Mouse (Mus musculus): ENCODE data around the gene Ivns1abp. TPM values are rescaled to one million over a fixed set of nuclear protein-coding genes. Genes with fewer than 3 reads are reported as not detected.
A peak's percentile ranks its signal among the peaks of the same experiment; 100 is the strongest.
"Not testable (repeated sequence)": the region's sequence is repeated elsewhere in the genome, so short reads cannot be mapped to it uniquely, and the experiment has no call there.

Ivns1abp gene
- total RNA-seq, 2 experiments from 2014 or later, result 97.7 to 99.2 TPM

DNA sequence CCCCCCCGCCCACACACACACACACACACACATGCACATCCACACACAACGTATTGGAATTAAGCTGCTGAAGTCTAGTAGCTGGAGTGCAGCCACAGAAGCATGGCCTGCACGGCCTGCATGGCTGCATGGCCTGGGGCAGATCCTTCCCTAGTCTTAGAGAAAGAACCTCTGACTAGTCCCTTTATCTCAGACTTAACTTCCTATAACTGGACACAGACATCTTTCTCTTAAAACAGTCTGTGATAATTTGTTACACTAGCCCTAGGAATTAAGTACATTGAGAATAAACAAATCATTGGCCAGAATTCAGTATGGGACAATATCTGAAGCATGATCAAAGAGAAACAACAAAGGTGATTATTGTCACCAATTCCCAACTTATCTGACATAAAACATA lies 2.0 kb upstream of the Ivns1abp start:
- no peak for DNase-seq

DNA sequence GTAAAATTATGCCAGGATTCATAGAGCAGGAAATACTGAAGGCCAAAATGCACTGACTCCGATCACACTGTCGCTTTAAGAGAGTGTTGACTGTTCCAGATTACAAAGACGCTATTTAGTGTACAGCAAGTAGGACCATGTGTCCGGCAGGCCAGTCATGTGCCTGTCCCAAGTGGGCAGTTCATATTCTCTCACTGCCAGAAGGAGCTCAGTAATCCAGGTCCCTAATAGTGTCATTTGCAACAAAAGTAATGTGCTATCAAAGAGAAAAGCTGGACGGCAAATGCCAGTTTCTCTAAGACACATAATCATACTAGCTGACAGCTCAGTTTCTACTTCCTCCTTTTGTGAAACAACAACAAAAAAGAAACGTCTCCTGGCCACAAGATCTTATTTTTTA lies 1.3 kb upstream of the Ivns1abp start:
- no peak for DNase-seq

DNA sequence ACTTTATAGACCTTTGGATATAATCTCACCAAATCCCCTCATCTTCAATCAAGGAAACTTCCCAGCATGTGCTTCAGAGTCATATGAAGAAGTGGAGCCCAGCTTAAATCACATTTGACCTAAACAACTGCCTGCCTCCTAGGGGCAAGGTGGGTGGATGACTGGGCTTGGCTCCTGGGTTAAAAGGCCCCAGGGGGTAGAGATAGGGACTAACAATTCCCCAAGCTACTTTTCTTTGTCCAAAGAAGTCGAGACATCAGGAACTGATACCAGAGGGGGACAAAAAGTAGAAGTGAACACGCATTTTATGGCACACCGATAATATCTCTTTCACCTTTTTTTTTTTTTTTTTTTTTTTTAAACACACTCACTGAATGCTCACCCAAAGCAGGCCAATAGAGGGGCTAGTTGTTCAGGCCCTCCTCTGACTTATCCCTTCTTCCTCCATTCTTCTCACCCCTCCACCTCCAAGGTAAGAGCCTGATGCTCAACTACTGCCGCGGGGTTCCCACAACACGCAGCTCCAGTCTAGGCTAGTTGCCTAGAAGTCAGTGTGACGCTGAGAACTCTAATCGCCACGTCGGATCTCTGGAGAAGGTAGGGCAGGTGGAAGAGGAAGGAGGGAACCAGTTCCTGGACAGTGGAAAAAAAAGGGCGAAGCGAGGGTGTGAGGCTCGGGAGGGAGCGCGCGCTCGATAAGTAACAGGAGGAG lies 550 bp upstream of the Ivns1abp start:
- no peak for DNase-seq

DNA sequence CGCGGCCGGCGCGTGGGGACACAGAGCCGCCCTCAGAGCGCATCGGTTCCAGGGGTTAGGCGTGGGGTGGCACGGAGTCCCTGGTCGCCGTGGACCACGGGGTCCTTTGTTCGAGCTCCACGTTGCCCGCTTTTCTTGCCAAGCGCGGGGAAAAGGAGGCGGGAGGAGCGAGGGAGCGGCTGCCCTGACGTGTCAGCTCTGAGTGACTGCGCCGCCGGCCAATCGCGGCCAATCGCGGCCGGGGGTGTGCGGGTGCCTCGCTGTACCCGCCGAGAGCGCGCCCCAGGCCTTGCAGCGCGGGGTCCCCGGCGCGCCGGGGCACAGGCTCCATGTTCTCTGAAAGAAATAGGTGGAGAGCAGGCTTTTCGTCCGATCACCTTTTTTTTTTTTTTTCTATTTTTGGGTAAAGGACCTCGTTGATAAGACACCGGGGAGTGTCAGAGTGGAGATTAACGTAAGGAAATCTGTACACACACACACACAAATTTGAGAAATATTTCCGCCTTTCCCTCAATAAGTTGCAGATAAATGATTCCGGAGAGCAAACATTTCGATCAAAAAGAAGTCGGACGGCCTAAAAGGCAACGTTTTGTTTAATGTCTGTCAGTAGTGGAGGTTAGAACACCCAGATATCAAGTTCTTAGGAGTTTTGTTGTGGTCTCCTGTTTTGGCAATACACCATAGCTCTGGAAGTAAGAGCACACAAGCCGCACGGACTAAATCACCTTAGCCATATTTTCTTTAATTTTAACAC lies 1.0 kb downstream of the Ivns1abp start:
- DNase-seq, result peak; percentile 95 to 96

DNA sequence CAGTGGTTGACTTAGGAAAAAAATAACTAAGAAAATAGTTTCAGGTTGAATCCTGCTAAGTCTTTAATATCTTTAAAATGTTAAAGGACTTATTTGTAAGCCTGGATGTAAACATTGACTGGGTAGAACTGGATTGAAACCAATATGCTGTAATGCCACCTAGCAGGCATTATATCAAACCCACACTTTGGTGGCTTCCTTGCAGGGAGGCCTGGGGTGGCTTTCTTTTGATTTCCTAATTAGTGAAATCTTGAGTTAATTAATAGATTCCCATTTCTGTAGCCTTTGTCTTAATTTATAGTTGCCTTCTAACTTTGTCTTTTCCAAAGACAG lies 1.6 kb downstream of the Ivns1abp start:
- DNase-seq, result no peak

DNA sequence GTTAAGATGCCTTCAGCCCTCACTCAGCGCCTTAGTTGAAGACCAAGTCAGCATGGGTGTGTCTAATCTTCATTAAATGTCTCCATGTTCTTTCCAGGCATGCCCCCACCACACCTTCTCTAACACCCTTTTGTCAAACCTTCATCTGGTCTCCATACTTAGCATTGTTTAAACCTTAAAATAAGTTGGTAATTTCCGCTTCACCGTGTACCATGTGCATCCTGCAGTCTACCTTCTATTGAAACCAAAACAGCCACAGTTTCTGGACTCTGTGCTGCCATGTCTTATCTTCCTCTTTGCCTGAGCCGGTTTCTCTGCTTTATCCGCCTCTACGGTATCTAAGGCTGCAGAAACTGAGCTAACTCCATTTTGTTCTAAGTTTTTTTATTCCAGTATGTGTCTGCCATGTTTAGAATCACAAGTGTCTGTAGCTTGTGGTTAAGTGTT lies 2.4 kb downstream of the Ivns1abp start:
- no peak for DNase-seq

DNA sequence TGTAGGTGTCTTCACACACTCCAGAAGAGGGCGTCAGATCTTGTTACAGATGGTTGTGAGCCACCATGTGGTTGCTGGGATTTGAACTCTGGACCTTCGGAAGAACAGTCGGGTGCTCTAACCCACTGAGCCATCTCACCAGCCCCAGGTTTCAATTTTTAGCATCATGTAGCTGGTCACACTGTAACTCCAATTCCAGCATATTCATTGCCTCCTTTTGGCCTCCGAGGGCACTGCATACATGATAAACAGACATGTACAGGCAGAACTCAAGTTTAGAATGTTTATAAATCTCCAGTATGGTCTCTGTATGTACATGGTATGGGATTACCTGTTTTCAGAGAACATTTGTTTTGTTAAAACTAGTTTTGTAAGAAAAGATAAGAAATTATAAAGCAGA lies 4.0 kb downstream of the Ivns1abp start:
- not testable (repeated sequence) for DNase-seq

DNA sequence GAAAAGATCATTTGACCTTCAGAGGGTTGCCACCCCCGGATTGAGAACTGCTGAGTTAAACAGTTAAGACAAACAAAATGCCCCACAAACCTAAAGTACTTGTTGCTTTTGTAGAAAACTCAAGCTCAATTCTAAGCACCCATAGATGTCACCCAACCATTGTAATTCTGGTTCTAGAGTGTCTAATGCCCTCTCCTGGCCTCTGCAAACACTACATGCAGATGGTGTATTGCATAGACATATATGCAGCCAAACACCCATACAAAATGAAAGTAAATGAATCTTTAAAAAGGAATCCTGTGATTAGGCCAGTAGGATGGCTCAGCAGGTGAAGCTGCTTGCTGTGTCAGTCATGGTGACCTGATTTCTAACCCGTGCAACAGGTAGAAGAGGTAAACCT lies 8.6 kb downstream of the Ivns1abp start:
- DNase-seq, result no peak

DNA sequence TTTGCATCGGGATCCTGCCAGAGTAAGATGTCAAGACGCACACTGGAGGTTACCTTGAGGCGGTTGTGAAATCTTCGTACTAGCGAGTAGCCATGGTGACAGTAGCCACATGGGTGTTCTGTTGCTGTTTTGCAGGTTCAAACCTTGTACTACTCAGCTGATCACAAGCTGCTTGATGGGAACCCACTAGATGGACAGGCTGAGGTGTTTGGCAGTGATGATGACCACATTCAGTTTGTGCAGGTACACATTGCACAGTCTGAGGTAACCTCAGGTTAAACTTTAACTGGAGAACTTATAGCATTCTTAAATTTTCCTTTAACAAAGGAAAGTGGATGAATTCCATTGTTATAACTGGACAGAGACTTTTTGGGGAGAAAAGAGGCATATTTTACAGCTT lies 11.7 kb downstream of the Ivns1abp start:
- DNase-seq, result no peak

DNA sequence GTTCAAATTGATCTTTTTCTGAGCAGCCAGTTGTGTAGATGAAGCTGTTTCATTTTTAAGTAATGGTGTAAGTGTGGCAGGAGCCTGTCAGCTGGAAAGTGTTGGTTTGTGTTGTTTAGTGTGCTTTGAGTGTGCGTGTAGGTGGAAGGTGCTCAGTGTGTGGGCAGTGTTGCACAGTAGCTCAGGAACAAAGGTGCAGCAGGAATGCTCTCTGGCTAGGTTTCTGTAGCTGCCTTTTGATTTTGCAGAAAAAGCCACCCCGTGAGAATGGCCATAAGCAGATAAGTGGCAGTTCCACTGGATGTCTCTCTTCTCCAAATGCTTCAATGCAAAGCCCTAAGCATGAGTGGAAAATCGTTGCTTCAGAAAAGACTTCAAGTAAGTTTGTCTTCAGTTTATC lies 15.1 kb downstream of the Ivns1abp start:
- DNase-seq, result no peak

DNA sequence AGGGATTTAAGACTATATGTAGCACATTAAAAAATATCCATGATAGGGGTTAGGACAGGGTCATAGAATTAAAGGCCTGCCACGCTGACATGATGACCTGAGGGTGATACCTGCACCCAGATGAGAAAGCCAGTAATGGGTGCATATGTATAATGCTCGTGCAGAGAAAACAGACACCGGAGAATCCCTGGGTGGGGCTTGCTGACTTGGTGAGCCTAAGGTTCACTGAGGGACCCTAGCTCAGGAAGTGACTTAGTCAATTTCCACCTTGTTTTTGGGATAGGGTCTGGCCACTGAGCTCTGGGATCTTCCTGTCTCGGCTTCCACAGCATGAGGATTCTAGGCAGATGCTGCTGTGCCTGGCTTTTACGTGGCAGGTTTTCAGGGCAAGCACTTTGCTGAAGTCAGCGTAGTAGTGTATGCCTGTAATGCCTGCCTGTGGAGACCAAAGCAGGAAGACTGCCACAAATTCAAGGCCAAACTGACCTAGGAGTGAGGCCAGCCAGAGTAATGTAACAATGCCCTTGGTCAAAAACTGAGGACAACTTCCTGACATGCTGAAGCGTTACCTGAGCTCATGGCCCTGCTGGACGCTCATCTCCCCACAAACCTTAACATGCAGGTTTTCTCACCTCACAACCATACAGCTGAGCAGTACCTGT lies 22.8 kb downstream of the Ivns1abp start:
- no peak for DNase-seq

DNA sequence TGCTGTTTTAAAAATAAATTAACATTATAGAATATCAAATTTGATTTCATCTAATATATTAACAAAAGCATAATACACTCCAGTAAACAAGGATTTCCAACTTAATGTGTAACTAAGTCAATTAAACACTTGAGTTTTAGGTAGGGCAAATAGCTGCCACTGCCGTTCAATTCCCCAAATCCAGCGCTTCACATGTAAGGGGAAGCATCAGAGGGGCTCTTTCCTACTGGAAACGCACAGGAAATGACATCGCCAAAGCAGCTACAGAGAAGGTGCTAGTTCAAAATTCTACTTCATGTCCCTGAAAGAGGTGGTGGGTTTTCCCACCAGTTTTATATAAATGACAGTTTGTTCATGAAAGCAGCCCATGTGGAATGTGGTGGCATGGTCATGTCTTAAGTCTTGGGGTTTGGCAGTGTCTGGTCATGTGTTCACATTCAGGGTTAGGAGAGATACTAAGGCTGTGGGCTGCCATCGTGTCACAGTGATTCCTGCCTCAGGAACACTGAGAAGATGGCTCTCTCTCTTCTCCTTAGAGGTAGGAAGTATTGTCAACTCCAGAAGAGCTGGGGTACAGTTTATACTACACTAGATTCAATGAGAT lies 23.5 kb downstream of the Ivns1abp start:
- DNase-seq, result no peak

DNA sequence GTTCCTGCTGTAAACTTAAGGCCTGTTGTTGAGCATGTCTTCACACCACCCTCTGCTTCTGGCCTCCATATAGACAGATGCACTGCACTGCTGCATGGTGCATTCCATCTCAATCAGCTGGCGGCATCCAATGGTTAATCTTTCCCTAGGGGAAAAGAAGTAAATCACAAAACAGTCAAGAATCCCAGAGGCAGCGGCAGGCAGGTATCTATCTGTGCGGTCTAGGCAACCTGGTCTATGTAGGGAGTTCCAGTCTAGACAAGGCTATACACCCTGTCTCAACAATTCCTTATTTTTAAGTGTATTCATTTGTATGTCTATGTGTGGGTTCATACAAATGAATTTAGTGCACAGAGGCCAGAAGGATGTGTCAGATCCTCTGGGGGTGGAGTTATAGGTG lies 24.2 kb downstream of the Ivns1abp start:
- no peak for DNase-seq

DNA sequence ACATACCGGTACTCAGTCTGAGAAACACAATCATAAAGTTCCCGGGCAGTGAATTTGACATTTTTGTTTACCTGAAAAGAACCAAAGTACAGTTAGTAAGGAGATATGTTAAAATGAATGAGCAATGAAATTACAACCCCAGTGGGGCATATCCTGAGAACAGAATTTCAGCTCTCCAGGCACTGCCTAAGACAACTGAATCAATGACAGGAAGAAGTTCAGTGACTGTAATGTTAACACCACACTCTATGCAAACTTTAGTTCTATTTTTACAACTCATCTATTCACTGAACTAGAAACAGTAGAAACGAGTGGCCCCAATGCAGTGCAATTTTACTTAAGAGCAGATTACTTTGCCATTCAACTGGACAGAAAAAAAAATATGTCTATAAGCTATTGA lies 26.3 kb downstream of the Ivns1abp start:
- DNase-seq, result no peak

DNA sequence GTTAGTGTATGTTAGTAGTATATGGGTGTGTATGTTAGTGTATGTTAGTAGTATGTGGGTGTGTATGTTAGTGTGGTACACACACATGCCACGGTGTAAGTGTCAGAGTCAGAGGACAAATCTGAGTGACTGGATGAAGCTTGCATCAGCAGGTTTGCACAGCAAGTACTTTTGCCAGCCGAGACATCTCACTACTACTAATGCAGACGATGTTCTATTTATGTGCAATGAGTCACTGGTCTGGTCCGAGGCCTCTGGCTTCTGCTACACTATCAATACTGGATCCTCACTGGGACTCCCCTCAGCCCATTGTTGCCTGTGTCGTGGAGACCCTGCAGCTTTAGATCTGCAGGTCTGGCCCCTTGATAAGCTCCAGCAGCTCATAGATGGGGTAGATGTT lies 27.3 kb downstream of the Ivns1abp start:
- no peak for DNase-seq

DNA sequence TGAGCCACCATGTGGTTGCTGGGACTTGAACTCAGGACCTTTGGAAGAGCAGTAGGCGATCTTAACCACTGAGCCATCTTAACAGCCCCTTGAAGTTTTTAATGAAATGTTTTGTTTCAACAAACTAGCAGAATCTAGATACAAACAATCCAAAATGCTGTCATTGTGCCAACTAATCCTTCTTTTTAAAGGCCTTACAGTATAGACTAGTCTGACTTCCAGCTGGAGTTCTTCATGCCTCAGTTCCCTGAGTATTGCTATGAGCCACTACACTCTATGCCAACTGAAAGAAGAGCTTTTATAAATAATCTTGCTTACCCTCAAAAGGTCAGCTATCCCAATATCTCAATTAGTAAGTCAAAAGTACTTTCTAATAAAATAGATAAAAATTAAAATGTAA lies 28.5 kb downstream of the Ivns1abp start:
- DNase-seq, result no peak

DNA sequence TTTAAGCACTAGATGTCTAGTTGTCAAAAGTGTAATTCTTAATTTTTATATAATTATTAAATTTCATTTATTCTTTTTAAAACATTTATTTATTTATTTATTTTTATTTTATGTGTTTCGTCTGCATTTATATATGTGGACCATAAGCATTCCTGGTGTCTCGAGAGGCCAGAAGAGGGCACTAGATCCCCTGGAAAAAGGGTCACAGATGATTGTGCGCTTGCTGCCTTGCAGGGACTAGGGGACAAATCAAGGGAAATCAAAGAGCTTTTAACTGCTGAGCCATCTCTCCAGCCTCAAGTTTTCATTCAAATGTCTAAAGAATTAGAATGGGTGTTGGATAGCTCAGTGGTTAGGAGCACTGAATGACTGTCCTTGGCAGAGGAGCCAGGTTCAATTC lies 33.1 kb downstream of the Ivns1abp start:
- DNase-seq, result no peak

DNA sequence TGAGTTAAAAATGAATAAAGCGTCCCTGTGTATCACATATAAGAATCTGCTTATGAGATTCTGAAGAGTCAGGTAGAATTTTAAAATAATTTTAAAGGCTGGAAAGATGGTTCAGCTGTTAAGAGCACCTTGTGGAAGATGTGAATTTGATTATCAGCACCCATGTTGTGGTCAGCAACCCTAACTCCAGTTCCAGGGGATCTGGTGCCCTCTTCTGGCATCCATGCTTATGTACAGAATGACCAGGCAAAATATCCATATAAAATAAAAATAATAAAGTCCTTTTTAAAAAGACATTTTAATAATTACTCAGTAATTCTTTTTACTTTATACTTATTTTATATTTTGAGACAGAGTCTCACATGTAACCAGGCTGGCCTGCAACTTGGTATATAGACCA lies 45.8 kb downstream of the Ivns1abp start:
- DNase-seq, result no peak

DNA sequence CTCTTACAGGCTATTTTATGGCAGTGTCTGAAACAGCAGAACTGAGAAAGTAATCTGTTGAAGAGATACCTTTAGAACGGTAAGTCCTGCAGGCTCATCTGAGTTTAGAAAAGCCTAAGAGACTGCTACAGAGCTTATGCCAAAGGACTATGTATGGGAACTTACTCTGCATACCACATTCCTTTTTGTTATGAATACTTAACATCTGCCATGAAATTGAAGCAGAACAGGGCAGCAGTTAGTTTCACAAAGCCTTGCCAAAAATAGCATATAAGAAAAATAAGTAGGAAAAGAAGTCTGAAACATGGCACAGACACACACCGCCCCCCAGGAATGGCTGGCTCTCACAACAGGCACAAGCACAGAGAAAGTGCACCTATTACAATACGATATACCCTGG lies 65.5 kb downstream of the Ivns1abp start:
- no peak for DNase-seq
